Mouse (Mus musculus) adipose tissue, adult 10 weeks (tissue): Measurements from ENCODE around the gene Ints5. TPM values are rescaled to one million over a fixed set of nuclear protein-coding genes. Genes with fewer than 3 reads are reported as not detected.

Source experiments
- polyA plus RNA-seq: library from polyadenylated mRNA; stranded (reverse); fragments of 350-450 nt; fragmentation: Illumina TruSeq; extraction: RNeasy Lipid Tissue Mini Kit (QIAGEN cat#74804); gene quantifications from one replicate; pipeline ENCODE4 v1.2.3, GENCODE M21; 2014; ENCODE audit warnings: low read depth, low replicate concordance

Gene Ints5
- polyA plus RNA-seq = 12.0 TPM

DNA sequence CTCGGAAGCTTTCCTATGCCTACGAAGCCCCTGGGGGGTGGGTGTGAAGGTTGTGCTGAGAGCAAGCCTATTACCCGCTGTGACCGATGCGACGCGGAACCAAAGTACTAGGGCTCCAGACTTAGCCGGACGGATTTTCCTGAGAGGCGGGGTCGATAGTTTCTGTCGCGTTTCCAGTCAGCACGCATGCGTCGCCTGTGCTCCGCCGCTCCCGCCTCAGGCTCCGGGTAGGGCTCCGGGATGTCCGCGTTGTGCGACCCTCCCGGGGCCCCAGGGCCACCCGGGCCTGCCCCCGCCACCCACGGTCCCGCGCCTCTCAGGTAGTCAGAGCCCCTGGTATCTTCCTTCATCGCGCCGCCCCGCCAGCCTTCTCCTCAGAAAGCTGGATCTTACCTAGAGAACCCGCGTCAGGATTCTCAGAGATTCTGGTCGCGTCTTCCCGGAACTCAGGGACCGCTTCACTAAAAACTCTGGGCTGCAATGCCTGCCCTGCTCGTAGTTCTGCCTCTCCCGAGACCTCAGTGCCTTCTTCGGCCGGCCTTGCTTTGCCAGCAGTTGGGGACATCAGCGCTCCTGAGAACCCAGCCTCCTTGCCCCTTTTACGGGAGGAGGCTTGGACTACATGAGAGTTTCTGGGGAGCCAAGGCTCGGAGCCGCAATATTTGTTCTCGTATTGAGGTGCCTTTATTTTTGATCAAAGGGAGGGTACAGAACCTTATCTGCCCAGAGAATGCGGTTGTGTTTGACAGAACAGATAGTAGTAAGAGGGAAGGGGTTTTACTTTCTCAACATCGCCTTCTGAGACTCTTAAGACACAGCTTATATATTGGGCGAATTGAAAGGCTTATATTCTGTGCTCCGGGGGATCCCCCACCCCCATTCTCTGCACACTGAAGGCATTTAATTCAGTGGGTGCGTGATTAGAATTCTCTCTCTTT is at the start of gene Ints5:
TSS of gene Ints5 (plus strand) at position 177 of the 938 bp plus-strand sequence.

GRCm38 (mm10) chr19:8850402-8850901 is 42.4 kb upstream of the Ints5 start, which contains the start of gene Lrrn4cl:
TSS of gene Lrrn4cl (plus strand) at chr19:8850768.

DNA sequence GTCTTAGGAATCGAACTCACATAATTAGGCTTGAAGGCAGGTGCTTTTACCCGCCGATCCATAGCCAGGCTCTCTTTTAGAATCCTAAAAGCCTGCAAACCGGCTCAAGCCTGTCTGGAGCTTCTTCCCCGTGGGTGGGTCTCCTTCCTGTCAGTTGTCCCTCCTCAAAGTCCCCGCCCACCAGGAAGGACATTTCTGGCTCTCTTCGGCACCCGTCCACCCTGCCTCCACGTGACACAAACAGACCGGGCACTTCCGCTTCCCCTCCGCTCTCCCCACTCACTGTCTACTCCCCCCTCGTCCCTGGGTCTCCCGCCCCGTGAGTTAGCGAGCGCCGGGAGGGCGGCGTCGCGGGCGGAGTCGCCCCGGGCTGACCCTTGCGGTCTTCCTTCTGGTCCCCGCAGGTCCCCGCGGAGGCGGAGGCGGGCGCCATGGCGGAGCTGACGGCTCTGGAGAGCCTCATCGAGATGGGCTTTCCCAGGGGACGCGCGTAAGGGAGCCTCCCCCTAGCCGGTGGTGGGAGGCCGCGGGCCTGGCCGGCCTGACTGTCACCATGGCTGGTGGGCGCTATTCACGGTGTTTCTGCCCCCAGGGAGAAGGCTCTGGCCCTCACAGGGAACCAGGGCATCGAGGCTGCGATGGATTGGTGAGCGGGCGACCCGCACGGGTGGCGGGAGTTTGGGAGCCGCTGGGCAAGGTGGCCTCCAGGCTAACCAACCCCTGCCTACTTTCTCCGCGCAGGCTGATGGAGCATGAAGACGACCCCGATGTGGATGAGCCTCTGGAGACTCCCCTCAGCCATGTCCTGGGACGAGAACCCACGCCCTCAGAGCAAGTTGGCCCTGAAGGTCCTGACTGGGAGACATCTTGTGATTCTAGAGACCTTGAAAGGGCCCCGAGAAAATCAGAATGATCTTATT is 21.3 kb upstream of the Ints5 start, which contains the start of gene Ubxn1:
TSS of gene Ubxn1 (plus strand) at position 230 of the 920 bp plus-strand sequence.

DNA sequence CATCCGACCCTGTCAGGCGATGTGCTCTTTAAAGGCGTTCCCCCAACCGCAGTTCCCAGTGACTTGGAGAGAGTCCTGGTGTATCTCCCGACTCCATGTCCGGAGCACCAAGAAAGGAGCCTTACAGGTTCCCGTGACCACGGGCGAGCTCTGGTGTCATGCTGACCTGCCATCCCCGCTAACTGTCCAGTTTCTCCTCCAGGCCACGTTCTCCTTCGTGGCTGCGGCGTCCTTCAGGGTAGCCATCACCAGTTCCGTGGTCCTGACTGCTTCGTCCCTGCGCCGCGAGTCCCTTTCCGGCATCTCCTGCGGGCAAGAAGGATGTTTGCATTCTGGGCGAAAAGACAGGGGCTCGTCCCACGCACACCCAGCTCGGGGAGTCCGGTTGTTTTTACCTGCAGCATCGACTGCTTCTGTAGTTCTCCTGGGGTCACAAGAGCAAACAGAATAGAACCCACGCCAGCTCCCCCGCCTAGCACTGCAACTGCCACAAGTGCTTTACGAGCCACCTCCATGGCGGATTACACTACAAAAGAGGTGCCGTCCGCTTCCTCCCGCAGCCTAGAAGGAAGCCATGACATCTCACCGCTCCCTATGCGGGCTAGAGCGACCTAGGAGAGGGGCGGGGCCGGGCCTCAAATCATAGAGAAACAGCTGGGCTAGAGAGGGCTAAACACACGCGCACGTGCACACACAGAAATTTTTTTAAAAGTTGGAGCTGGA is 12.3 kb upstream of the Ints5 start, which contains the start of gene Uqcc3:
TSS of gene Uqcc3 (minus strand) at position 613 of the 723 bp plus-strand sequence.

DNA sequence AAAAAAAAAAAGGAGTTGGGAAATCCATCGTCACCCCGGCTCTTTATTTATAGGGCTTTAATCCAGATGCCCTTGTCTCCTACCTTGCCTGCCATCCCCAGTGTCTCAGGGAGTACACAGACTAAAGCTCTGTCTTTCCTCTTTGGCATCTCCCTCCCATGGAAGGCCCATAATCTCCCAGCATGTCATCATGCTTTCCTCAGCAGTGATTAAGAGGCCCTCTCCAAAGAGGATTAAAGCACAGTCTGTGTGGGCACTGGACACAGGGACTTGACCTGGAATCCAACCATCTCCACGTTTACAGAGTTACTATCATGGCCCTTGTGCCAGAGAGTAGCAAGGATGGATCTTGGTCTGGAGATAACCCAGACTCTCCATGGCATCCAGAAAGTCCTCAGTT is 9.2 kb upstream of the Ints5 start, which contains the start of the genes Lbhd1 and Gm49403:
TSS of gene Lbhd1 (plus strand) at position 117 of the 400 bp plus-strand sequence.
TSS of gene Gm49403 (plus strand) at position 315 of the 400 bp plus-strand sequence.

GRCm38 (mm10) chr19:8888511-8889385 is 4.1 kb upstream of the Ints5 start, which contains the start of the genes 1810009A15Rik and Gm49416:
TSS of gene 1810009A15Rik (plus strand) at chr19:8888853.
TSS of gene Gm49416 (plus strand) at chr19:8888926.

GRCm38 (mm10) chr19:8897865-8898495 is 5.2 kb downstream of the Ints5 start, which contains the start of gene Ganab:
TSS of gene Ganab (plus strand) at chr19:8898071.

GRCm38 (mm10) chr19:8920073-8920736 is 27.4 kb downstream of the Ints5 start, which contains the start of gene B3gat3:
TSS of gene B3gat3 (plus strand) at chr19:8920374.

DNA sequence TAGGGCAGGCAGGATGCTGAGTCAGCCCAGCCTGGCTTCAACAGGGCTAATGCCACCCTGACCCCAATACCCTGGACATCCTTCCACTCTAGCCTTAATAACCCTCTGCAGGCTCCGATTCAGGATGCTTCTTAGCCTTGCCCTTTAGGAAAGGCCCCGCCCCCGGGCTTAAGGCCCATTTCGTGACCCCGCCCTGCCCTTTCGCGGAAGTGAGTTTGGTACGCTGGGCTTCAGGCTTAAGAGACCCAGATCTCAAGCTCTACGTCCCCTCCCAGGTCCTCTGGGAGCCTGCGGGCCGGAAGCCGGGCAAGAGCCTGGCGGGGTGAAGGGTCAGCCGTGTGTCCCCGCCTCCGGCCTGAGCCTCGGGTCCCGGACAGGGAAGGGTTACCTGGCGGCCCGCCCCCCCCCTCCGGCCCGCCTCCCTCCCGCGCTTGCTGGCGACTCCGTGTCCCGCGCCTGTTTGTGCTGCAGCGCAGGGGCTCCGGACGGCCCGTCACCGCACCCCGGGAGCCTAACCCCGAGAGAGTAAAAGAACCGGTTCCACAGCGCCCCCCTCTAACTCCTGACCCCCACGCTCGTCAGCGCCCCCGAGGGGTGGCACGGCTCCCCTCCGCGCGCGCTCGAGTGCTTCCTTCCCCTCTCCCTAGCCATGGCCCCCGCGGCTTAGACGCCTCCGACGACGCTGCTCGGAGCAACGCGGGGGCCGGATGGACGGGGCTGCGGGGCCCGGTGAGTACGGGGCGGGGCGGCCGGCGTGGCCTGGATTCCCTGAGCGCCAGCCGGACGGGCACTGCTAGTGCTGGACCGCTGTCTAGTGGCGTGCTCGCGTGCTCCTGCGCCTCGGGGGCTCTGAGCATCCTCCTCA is 36.7 kb downstream of the Ints5 start, which contains the start of the genes Rom1 and Eml3:
TSS of gene Rom1 (minus strand) at position 133 of the 865 bp plus-strand sequence.
TSS of gene Eml3 (plus strand) at position 329 of the 865 bp plus-strand sequence.

GRCm38 (mm10) chr19:8941515-8942217 is 48.9 kb downstream of the Ints5 start, which contains the start of gene Mta2:
TSS of gene Mta2 (plus strand) at chr19:8941875.

Other genes with a start within 250 kb of the Ints5 start
- 0.06 TPM for gene Chrm1, start 229.2 kb upstream of the Ints5 start, polyA plus RNA-seq
- 327 TPM for gene Slc3a2, start 169.6 kb upstream of the Ints5 start, polyA plus RNA-seq
- gene Wdr74, start 157.2 kb upstream of the Ints5 start, polyA plus RNA-seq = 31.3 TPM
- 12.2 TPM for gene 1700092M07Rik, start 152.3 kb upstream of the Ints5 start, polyA plus RNA-seq
- gene Stx5a, start 151.6 kb upstream of the Ints5 start, polyA plus RNA-seq = 114 TPM
- gene Nxf1, start 135.9 kb upstream of the Ints5 start, polyA plus RNA-seq = 150 TPM
- gene Tmem223, start 122.0 kb upstream of the Ints5 start, polyA plus RNA-seq = 77.8 TPM
- 54.7 TPM for gene Tmem179b, start 118.5 kb upstream of the Ints5 start, polyA plus RNA-seq
- gene Taf6l, start 106.6 kb upstream of the Ints5 start, polyA plus RNA-seq = 12.1 TPM
- gene Polr2g, start 94.4 kb upstream of the Ints5 start, polyA plus RNA-seq = 104 TPM
- gene Zbtb3, start 90.5 kb upstream of the Ints5 start, polyA plus RNA-seq = 3.0 TPM
- gene Ttc9c, start 73.7 kb upstream of the Ints5 start, polyA plus RNA-seq = 29.3 TPM
- 84.2 TPM for gene Hnrnpul2, start 73.0 kb upstream of the Ints5 start, polyA plus RNA-seq
- gene AC129217.1, start 63.2 kb upstream of the Ints5 start, polyA plus RNA-seq = not detected
- 161 TPM for gene Bscl2, start 55.5 kb upstream of the Ints5 start, polyA plus RNA-seq
- gene Gng3, start 53.8 kb upstream of the Ints5 start, polyA plus RNA-seq = 0.31 TPM
- 12.1 TPM for gene Lrrn4cl, start 42.2 kb upstream of the Ints5 start, polyA plus RNA-seq
- gene Ubxn1, start 21.5 kb upstream of the Ints5 start, polyA plus RNA-seq = 150 TPM
- gene Uqcc3, start 12.1 kb upstream of the Ints5 start, polyA plus RNA-seq = 57.7 TPM
- 2.4 TPM for gene Lbhd1, start 9.3 kb upstream of the Ints5 start, polyA plus RNA-seq
- gene Gm49403, start 9.1 kb upstream of the Ints5 start, polyA plus RNA-seq = not detected
- 60.0 TPM for gene 1810009A15Rik, start 4.2 kb upstream of the Ints5 start, polyA plus RNA-seq
- gene Gm49416, start 4.1 kb upstream of the Ints5 start, polyA plus RNA-seq = not detected
- 130 TPM for gene Ganab, start 5.1 kb downstream of the Ints5 start, polyA plus RNA-seq
- gene B3gat3, start 27.4 kb downstream of the Ints5 start, polyA plus RNA-seq = 54.1 TPM
- 6.2 TPM for gene Rom1, start 36.4 kb downstream of the Ints5 start, polyA plus RNA-seq
- 35.3 TPM for gene Eml3, start 36.5 kb downstream of the Ints5 start, polyA plus RNA-seq
- 71.9 TPM for gene Mta2, start 48.9 kb downstream of the Ints5 start, polyA plus RNA-seq
- 17.4 TPM for gene Tut1, start 60.8 kb downstream of the Ints5 start, polyA plus RNA-seq
- gene Eef1g, start 74.0 kb downstream of the Ints5 start, polyA plus RNA-seq = 409 TPM
- gene Ahnak, start 96.3 kb downstream of the Ints5 start, polyA plus RNA-seq = 114 TPM
- gene Scgb1a1, start 195.0 kb downstream of the Ints5 start, polyA plus RNA-seq = not detected
- gene Asrgl1, start 242.6 kb downstream of the Ints5 start, polyA plus RNA-seq = 20.1 TPM